Mouse (Mus musculus) stomach, embryonic 14.5 days (tissue): Measurements from ENCODE around the gene Eif2a. TPM values are rescaled to one million over a fixed set of nuclear protein-coding genes. Genes with fewer than 3 reads are reported as not detected.

Experiments
- ATAC-seq: fragments of 200-750 bp; cut with Nextera tagmentation; 2 replicates; pipeline ENCODE4 v1.8.0; 2017; ENCODE audit warnings: low read depth, moderate TSS enrichment; ENCODE audit not compliant: insufficient number of reproducible peaks, insufficient read depth, low FRiP score
- H3K27ac ChIP-seq: fragments of 300-500 bp; sonication (generic); 2 replicates; pipeline ENCODE4 v1.5.1; 2014; ENCODE audit warnings: mild to moderate bottlenecking, low read length, moderate library complexity, mixed read lengths
- H3K27me3 ChIP-seq: fragments of 300-500 bp; sonication (generic); 2 replicates; pipeline ENCODE4 v1.6.1; 2014; ENCODE audit warnings: low read length, control low read depth, mixed read lengths; ENCODE audit not compliant: control insufficient read depth, insufficient read depth
- H3K36me3 ChIP-seq: fragments of 300-500 bp; sonication (generic); 2 replicates; pipeline ENCODE4 v1.6.1; 2014; ENCODE audit warnings: mild to moderate bottlenecking, control low read depth, low read length, moderate library complexity, mixed read lengths; ENCODE audit not compliant: control insufficient read depth, insufficient read depth
- H3K4me1 ChIP-seq: fragments of 300-500 bp; sonication (generic); 2 replicates; pipeline ENCODE4 v1.6.1; 2014; ENCODE audit warnings: low read length, control low read depth, mixed read lengths; ENCODE audit not compliant: control insufficient read depth, insufficient read depth
- H3K4me2 ChIP-seq: fragments of 300-500 bp; sonication (generic); replicated peaks from 2 replicates; pipeline ENCODE4 v1.6.1; 2014; ENCODE audit warnings: low read depth, low read length, control low read depth
- H3K4me3 ChIP-seq: fragments of 300-500 bp; sonication (generic); 2 replicates; pipeline ENCODE4 v1.5.1; 2014; ENCODE audit warnings: low read depth, low read length, control low read depth
- H3K9ac ChIP-seq: fragments of 300-500 bp; sonication (generic); replicated peaks from 2 replicates; pipeline ENCODE4 v1.6.1; 2014; ENCODE audit warnings: low read depth, mild to moderate bottlenecking, control low read depth, low read length, moderate library complexity, mixed read lengths
- H3K9me3 ChIP-seq: fragments of 300-500 bp; sonication (generic); 2 replicates; pipeline ENCODE4 v1.6.1; 2016; ENCODE audit warnings: low read depth, low read length, control low read depth; ENCODE audit not compliant: control insufficient read depth
- WGBS: fragments of 180-500 bp; shearing (Covaris S2); extraction: QIAGEN DNeasy Blood & Tissue Kit; methylation state at CpG from one replicate; pipeline ENCODE4 v1.1.7; 2014; 5-methylcytosine and 5-hydroxymethylcytosine counted together
- polyA plus RNA-seq: library from polyadenylated mRNA; unstranded; fragments of >200 nt; fragmentation: Nextera tagmentation; extraction: Ambion mirVana; gene quantifications from 2 replicates; pipeline ENCODE4 v1.2.1, GENCODE M21; 2014

Eif2a gene
- polyA plus RNA-seq, 1 experiment from 2014 or later = 56.1 TPM

- H3K36me3 ChIP-seq = peaks cover 7% of the 10 kb centered on the region
- H3K4me3 ChIP-seq = no peak overlapping the region
- no peak for ATAC-seq
- no peaks in the 10 kb centered on the region for H3K27me3 ChIP-seq
- WGBS = 59% methylated on average over 5 of the region's 5 CpGs
- H3K27ac ChIP-seq = no peak overlapping the region
- no peak overlapping the region for H3K4me2 ChIP-seq
- no peak overlapping the region for H3K9ac ChIP-seq
- H3K9me3 ChIP-seq = no peaks in the 10 kb centered on the region
- no peaks in the 10 kb centered on the region for H3K4me1 ChIP-seq
These were observed 8.4 kb upstream of the Eif2a start for GRCm38 (mm10) chr3:58517258-58517657.

- Histone ChIP-seq H3K36me3 (peaks cover 12% of the 10 kb centered on the region), H3K9ac (no peak overlapping the region), H3K4me2 (no peak overlapping the region), H3K4me3 (no peak overlapping the region), H3K4me1 (no peaks in the 10 kb centered on the region), H3K27ac (no peak overlapping the region), H3K9me3 (no peaks in the 10 kb centered on the region), H3K27me3 (no peaks in the 10 kb centered on the region)
- 81% methylated on average over 5 of the region's 5 CpGs for WGBS
- no peak for ATAC-seq
These were observed 7.8 kb upstream of the Eif2a start for GRCm38 (mm10) chr3:58517800-58518199.

GRCm38 (mm10) chr3:58518962-58519361, 6.7 kb upstream of the Eif2a start:
- peaks cover 16% of the 10 kb centered on the region for H3K36me3 ChIP-seq
- H3K9me3 ChIP-seq = no peaks in the 10 kb centered on the region
- no peak overlapping the region for H3K9ac ChIP-seq
- no peaks in the 10 kb centered on the region for H3K27me3 ChIP-seq
- no peak for ATAC-seq
- H3K27ac ChIP-seq = no peak overlapping the region
- no peak overlapping the region for H3K4me2 ChIP-seq
- peaks cover 2% of the 10 kb centered on the region; the same call in 1 of the 2 replicates for H3K4me1 ChIP-seq
- WGBS = 83% methylated on average over 2 of the region's 2 CpGs
- no peak overlapping the region for H3K4me3 ChIP-seq

GRCm38 (mm10) chr3:58519536-58519935, 6.1 kb upstream of the Eif2a start:
- H3K4me1 ChIP-seq = peaks cover 3% of the 10 kb centered on the region; the same call in 1 of the 2 replicates
- no peaks in the 10 kb centered on the region for H3K9me3 ChIP-seq
- no peak for ATAC-seq
- H3K9ac ChIP-seq = no peak overlapping the region
- 69% methylated on average over 3 of the region's 3 CpGs for WGBS
- H3K4me2 ChIP-seq = no peak overlapping the region
- peaks cover 16% of the 10 kb centered on the region for H3K36me3 ChIP-seq
- no peak overlapping the region for H3K4me3 ChIP-seq
- H3K27ac ChIP-seq = no peak overlapping the region
- H3K27me3 ChIP-seq = no peaks in the 10 kb centered on the region

GRCm38 (mm10) chr3:58520286-58520685, 5.3 kb upstream of the Eif2a start:
- peaks cover 16% of the 10 kb centered on the region for H3K36me3 ChIP-seq
- no peak overlapping the region for H3K4me3 ChIP-seq
- H3K9ac ChIP-seq = no peak overlapping the region
- no peak for ATAC-seq
- WGBS = 84% methylated on average over 6 of the region's 6 CpGs
- H3K4me2 ChIP-seq = no peak overlapping the region
- no peaks in the 10 kb centered on the region for H3K27me3 ChIP-seq
- no peaks in the 10 kb centered on the region for H3K9me3 ChIP-seq
- H3K27ac ChIP-seq = no peak overlapping the region
- peaks cover 3% of the 10 kb centered on the region; the same call in 1 of the 2 replicates for H3K4me1 ChIP-seq

- peaks cover 16% of the 10 kb centered on the region for H3K36me3 ChIP-seq
- H3K27me3 ChIP-seq = no peaks in the 10 kb centered on the region
- WGBS = 89% methylated on average over 2 of the region's 2 CpGs
- no peak overlapping the region for H3K4me3 ChIP-seq
- H3K4me2 ChIP-seq = no peak overlapping the region
- no peaks in the 10 kb centered on the region for H3K9me3 ChIP-seq
- no peak overlapping the region for H3K9ac ChIP-seq
- H3K4me1 ChIP-seq = peaks cover 3% of the 10 kb centered on the region; the same call in 1 of the 2 replicates
- H3K27ac ChIP-seq = no peak overlapping the region
- no peak for ATAC-seq
These were observed 4.3 kb upstream of the Eif2a start for GRCm38 (mm10) chr3:58521361-58521760.

GRCm38 (mm10) chr3:58523386-58523785, 2.2 kb upstream of the Eif2a start:
- no peaks in the 10 kb centered on the region for H3K9me3 ChIP-seq
- peaks cover 9% of the 10 kb centered on the region; the same call in 1 of the 2 replicates for H3K4me1 ChIP-seq
- H3K27ac ChIP-seq = no peak overlapping the region
- H3K27me3 ChIP-seq = no peaks in the 10 kb centered on the region
- no peak overlapping the region for H3K4me3 ChIP-seq
- WGBS = 97% methylated on average over 3 of the region's 3 CpGs
- no peak overlapping the region for H3K4me2 ChIP-seq
- no peak for ATAC-seq
- no peak overlapping the region for H3K9ac ChIP-seq
- peaks cover 16% of the 10 kb centered on the region for H3K36me3 ChIP-seq

GRCm38 (mm10) chr3:58524246-58524645, 1.4 kb upstream of the Eif2a start:
- Histone ChIP-seq H3K9me3 (no peaks in the 10 kb centered on the region), H3K9ac (no peak overlapping the region; the same call in 1 of the 2 replicates), H3K27ac (no peak overlapping the region), H3K4me2 (peak overlapping the region; percentile 69), H3K36me3 (peaks cover 16% of the 10 kb centered on the region), H3K4me3 (peak overlapping the region; percentile 92), H3K4me1 (peaks cover 9% of the 10 kb centered on the region; the same call in 1 of the 2 replicates), H3K27me3 (no peaks in the 10 kb centered on the region)
- 40% methylated on average over 4 of the region's 4 CpGs for WGBS
- ATAC-seq = no peak

GRCm38 (mm10) chr3:58525166-58525565, 455 bp upstream of the Eif2a start:
- peaks cover 9% of the 10 kb centered on the region; the same call in 1 of the 2 replicates for H3K4me1 ChIP-seq
- H3K27me3 ChIP-seq = no peaks in the 10 kb centered on the region
- peaks cover 16% of the 10 kb centered on the region for H3K36me3 ChIP-seq
- peak overlapping the region; percentile 92 for H3K4me3 ChIP-seq
- H3K27ac ChIP-seq = peak overlapping the region; percentile 92
- peak overlapping the region; percentile 69 for H3K4me2 ChIP-seq
- H3K9ac ChIP-seq = peak overlapping the region; percentile 82
- ATAC-seq = no peak
- under 1% methylated on average over 39 of the region's 40 CpGs for WGBS
- no peaks in the 10 kb centered on the region for H3K9me3 ChIP-seq
